Mouse (Mus musculus) liver (tissue): ENCODE results near the gene Fbxo21.

ENCODE experiments used
- DNase-seq: peaks from one replicate; pipeline ENCODE4 v3.0.0-alpha.2; 2020; ENCODE audit warnings: mixed read lengths

The Fbxo21 gene

DNA sequence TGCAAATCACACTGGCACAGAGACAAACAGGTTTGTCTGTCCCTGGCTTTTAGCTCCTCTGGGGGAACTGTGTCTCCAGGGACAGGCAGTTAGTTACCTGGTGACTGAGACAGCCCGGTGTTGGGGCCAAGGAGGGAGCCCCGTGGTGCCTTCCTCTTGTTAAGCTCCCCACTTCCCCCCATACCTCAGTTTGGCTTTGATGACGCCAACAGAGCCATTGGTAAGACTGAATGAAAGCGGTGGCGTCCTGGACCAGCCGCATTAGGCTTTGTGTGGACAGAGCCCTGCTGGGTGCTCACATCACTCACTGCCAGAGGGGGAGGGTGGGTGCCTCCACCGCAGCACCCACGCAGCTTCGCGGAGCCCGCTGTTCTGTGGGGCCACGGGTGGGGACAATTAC lies 49.4 kb downstream of the Fbxo21 start:
- DNase-seq = no peak

DNA sequence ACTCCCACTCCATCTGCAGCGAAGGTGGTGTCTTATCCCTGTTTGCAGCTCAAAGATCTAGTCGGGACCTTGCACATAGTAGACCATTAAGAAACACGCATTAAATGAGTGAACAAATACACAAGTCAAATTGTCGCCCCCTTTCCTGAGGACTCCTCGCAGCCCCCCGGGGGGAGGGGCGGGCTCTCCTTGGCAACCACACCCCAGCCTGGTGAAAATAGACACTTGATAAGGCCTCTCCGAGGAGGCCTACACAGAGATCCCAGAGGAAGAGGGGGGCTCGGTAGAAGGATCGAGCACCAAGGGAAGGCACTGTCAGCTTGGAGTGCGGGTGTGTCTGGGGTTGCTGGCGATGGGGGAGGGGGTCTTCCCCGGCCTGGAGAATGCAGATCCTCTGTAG lies 49.8 kb downstream of the Fbxo21 start:
- no peak for DNase-seq

DNA sequence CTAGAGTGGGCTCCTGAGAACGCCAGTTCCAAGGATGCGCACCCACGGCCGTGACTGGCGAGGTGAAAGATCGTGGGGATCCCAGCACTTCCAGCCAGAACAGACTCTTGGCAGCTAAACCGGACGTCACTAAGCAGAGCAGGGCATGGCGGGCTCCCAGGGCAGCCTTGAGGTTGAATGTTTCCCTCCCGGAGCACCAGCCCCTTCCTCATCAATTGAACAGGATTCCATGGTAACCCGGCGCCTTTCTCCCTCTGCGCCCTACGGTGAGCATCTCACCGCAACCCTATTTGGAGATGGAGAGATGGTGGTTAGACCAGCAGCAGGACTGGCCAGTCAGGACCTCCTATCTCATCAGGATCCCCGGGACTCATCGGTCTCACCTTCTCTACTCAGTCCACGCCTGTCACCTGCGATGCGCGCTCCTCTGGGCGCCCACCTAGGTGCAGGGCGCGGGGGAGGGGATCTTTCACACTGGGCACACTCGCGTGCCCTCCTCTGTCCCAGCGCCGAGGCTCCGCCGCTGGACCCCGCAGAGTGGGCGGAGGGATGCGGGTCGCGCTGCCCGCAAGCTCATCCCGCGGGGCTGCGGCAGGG lies 50.7 kb downstream of the Fbxo21 start:
- no peak for DNase-seq

GRCm38 (mm10) chr5:118027698-118028190 lies 51.2 kb downstream of the Fbxo21 start, which contains the start of gene Tesc:
TSS of gene Tesc (plus strand) at chr5:118027743.
- no peak for DNase-seq

DNA sequence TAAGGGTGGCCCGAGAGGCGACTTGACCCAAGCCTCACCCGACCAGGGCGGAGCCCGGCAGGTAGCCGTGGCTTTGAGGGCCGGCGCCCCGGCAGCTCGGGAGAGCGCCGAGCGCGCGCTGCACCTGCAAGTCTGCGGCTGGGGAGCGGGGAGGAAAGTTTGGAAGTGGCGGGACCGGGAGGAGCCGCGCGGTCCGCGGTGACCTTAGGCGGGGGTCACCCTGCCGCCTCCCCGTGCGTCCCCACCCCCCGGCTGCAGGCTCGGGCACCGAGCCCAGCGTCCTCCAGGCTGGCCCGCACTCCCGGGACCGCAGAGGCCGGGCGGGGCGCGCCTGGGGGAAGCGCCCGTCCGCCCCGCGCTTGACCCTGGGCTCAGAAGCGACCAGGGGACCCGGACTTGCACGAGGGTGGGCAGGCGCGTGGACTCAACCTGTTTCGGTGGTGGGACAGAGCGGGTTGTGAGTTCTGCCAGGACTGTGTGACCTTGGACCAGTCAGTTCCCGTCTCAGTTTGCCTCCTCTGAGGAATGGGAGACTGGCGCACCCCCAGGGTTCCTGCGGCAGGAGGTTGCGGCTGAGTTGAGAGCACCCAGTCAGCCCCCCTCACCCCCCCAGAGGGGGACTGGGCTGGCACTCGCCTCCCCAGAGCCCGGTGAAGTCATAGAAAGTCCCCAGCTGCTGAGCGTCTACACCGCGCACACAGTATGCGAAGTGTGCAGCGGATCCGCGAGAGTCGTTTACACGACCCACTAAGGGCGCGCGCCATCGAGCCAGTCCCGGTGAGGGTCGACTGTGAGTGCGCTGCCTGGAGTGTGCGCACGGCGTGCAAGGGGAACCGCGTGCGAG lies 51.9 kb downstream of the Fbxo21 start:
- DNase-seq = no peak

DNA sequence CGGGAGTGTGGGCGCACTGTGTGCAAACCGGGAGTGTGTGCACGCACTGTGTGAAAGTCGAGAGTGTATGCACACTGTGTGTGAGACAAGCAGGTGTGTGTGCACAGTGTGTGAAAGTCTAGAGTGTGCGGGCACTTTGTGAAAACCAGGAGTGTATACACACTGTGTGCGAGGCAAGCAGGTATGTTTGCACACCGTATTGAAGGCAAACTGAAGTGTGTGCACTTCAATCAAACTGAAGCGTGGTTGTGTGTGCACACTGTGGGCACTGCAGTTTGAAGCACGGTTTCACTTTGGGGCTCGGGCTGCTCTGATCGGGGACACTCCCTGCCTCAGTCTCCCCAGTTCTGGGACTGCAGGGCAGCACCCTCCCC lies 52.5 kb downstream of the Fbxo21 start:
- no peak for DNase-seq

GRCm38 (mm10) chr5:118029420-118029819 lies 52.9 kb downstream of the Fbxo21 start:
- no peak for DNase-seq

DNA sequence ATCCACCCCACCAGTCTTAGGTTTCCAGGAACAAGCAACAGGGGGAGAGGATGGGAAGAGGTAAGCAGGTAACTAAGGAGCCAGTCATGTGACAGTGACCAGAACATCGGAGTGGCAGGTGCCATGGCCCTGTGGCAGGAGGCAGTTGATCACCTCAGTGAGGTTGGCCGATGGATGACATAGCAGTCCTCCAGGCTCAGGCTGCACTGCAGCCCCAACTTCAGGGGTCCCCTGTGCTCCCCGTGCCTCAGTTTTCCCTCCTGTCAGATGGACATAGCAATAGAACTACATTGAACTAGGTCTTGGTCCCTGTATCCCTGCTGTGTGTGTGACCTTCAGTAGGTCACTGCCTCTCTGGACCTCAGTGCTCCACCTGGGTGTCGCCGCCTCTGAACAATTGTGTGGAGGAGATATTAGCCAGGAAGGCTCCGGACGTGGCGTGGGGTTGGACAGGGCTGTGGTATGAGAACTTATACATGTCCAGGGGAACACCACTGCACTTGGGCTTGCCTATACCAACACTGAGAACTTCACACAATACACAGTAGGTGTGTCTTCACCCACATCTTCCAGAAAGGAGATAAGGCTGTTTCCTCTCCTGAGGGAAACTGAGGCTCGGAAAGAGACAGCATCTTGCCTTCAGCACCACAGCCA lies 53.6 kb downstream of the Fbxo21 start:
- DNase-seq = no peak

GRCm38 (mm10) chr5:118031059-118031458 lies 54.5 kb downstream of the Fbxo21 start:
- DNase-seq = no peak

DNA sequence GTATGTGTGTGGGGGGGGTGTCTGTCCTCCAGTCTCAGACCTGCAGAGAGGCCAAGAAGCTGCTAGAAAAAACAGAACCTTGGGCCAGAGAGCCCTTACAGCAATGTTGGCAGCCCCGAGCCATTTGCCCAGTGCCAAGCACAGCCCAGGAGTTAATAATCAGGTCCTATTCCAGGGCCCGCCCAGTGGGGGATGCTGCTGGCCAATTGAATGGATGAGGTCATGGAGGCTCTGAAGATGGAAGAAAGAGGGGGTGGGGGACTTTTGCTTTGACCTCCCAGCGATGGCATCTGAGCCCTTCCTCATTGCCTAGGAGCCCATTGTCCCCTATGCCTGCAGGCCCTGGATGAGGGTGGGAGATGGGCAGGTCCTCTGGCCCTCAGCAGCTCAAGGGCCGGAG lies 55.0 kb downstream of the Fbxo21 start:
- no peak for DNase-seq

DNA sequence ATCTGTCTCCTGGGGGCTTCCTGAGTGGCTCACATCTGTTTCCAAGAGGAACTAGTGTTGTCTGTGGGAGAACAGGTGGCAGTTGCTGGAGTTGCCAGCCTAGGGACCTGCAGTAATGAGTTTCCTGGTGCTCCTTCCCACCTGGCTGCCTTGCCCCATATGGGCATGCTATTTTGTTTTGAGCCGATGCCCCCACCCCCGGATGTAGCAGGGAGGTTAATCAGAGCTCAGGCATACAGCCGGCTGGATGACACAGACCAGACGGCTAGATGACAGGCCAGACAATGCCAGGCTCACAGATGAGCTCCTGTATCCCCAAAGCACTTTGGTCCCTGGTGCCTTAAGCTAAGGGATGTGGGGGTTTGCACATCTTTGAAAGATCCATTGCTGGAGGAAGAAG lies 56.8 kb downstream of the Fbxo21 start:
- no peak for DNase-seq

DNA sequence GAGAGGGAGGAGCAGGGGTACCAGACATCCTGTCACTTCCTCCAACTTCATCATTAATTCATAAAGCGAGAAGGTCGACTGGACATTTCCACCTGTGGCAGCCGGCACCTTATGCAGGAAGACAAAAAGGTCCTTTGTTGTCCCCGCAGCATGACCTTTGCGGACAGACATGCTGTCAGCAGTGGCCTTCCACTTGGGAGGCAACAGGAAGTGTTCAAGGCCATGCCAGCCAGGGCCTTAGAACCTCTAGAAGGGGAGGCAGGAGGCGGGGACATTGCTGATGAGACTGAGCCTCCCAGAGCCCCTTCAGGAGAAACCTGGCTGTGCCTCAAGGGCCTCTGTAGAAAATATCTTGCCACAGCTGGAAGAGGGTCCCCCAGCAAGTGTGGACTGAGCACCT lies 57.2 kb downstream of the Fbxo21 start:
- no peak for DNase-seq

GRCm38 (mm10) chr5:118034632-118035031 lies 58.1 kb downstream of the Fbxo21 start:
- DNase-seq = no peak

- no peak for DNase-seq
Observed at GRCm38 (mm10) chr5:118035786-118036185, 59.3 kb downstream of the Fbxo21 start.

DNA sequence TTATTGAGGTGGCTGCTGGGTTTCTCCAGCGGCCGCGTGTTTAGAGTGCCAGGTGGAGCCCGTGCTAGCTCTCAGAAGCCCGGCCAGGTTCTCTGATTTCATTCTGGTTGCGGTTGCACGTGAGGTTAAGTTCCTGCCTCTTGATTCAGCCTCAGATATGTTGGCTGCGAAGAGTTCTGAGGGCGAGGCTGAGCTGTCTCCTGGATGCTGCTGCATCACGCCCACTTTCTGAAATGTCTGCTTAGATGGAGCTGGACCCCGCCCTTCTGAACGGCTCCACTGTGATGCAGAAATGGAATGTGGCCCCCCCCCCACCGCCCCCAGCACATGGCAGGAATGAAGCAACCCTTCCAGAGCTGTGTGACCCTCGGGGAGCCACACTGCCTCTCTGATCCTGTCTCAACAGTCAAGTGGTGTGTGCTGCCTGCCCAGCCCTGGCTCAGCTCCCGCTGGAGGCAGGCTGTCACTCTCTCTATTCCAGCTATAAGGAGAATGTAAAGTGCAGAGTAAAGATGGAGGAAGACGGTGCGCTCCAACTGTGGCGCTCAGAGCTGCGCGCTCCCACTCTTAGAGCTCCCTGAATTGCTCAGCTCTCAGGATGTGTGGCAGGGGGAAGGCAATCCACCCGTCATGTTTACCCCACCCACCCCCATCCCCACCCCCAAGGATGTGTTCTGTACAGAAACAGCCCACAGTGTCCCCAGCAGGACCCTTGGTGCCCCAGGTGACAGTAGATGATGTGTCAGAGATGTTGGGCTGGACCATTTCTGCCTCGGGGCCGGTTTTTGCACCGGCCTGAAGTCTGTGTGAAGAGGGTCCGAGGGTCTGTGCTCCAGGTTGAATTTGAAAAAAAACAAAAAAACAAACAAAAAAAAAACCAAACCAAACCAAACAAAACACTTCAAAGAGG lies 60.6 kb downstream of the Fbxo21 start:
- DNase-seq = no peak

DNA sequence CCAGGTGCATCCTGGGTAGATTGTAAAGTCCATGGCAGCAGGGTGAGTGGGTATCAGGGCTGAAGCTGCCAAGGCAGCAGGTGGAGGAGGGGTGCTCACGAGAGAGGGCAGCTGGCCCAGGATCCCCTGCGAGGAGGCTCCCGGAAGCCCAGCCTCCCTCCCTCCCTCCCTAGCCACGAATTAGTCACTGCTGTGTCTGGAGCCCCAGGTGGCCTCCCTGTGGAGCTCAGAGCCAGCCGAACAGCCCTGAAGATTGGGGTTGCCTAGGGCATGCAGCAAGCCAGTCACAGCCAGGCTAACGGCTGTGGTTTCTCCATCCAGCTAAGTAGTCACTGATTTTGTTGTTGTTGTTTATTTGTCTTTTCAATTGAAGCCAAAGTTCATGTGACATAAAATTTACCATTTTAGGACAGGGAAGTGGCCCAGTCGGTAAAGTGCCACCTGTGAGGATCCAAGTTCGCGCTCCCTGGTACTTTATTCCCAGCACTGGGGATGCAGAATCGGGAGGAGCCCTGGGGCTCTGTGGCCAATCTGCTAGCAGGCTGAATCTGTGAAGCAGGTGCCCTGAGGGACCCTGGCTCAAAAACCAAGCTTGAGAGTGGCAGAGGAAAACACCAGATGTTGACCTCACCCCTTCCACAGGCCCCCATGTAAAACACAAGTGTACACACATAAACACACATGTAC lies 61.4 kb downstream of the Fbxo21 start:
- DNase-seq = no peak

DNA sequence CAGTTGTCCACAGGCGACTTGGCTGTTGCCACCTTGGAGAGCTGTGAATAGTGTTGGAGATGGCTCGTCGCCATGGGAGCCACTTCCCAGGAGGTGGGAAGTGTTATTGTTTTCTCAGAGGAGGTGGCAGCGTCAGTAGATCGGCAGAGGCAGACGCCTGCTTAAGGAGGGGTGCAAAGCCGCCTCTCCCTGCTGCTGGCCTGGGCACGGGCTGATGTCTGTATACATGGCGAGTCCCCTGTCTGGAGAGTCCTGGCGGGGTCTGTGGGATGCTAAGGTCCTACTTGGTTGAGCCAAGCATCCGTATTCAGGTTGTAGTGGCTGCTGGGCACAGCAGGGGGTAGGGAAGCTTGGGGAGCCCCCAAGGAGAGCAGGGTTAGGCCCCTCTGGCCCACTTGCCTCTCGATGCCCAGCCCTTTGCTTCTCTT lies 62.7 kb downstream of the Fbxo21 start:
- no peak for DNase-seq

DNA sequence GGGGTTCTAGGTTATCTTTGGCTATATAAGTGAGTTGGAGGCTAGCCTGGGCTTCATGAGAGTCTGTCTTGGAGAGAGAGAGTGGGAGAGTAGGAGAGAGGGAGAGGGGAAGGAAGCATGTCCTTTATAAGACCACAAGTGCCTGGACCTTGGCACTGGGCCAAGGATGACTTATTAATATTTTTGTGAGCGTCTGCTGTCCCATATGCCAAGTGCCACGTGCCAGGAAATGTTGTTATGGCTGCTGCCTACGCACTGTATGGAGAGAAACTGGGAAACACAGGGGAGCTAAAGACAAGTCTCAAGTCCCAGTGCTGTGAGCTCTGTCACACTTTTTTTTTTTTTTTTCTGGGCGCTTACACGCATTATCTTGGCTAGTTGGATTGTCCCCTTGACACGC lies 66.1 kb downstream of the Fbxo21 start:
- DNase-seq = no peak

- DNase-seq = no peak
Observed at GRCm38 (mm10) chr5:118043761-118044160, 67.2 kb downstream of the Fbxo21 start.

GRCm38 (mm10) chr5:118044907-118045306 lies 68.4 kb downstream of the Fbxo21 start:
- DNase-seq = no peak

GRCm38 (mm10) chr5:118045385-118045784 lies 68.9 kb downstream of the Fbxo21 start:
- DNase-seq = no peak
